Mouse (Mus musculus) midbrain, postnatal 0 days (tissue): ENCODE measurements around the gene Katna1. TPM values are rescaled to one million over a fixed set of nuclear protein-coding genes. Genes with fewer than 3 reads are reported as not detected.
A peak's percentile ranks its signal among the peaks of the same experiment; 100 is the strongest.
"Not testable (repeated sequence)": the region's sequence is repeated elsewhere in the genome, so short reads cannot be mapped to it uniquely, and the experiment has no call there.

Source experiments
- ATAC-seq: fragments of 200-750 bp; cut with Nextera tagmentation; 2 replicates; pipeline ENCODE4 v1.8.0; 2017; ENCODE audit warnings: moderate number of reproducible peaks, mild to moderate bottlenecking, moderate TSS enrichment, moderate library complexity; ENCODE audit not compliant: low FRiP score
- DNase-seq: peaks from one replicate; pipeline ENCODE4 v3.0.0-alpha.2; 2015; ENCODE audit warnings: low spot score
- H3K27ac ChIP-seq: fragments of 300-500 bp; sonication (generic); 2 replicates; pipeline ENCODE4 v1.5.1; 2014; ENCODE audit warnings: low read depth, mild to moderate bottlenecking, low read length, mixed read lengths
- H3K27me3 ChIP-seq: fragments of 300-500 bp; sonication (generic); 2 replicates; pipeline ENCODE4 v1.6.1; 2014; ENCODE audit warnings: low read length, control low read depth, mixed read lengths; ENCODE audit not compliant: insufficient read depth
- H3K36me3 ChIP-seq: fragments of 300-500 bp; sonication (generic); 2 replicates; pipeline ENCODE4 v1.6.1; 2014; ENCODE audit warnings: low read length, control low read depth, mixed read lengths; ENCODE audit not compliant: insufficient read depth
- H3K4me1 ChIP-seq: fragments of 300-500 bp; sonication (generic); 2 replicates; pipeline ENCODE4 v1.6.1; 2014; ENCODE audit warnings: mild to moderate bottlenecking, control low read depth, antibody characterized with exemption, low read length, mixed read lengths; ENCODE audit not compliant: insufficient read depth
- H3K4me2 ChIP-seq: fragments of 300-500 bp; sonication (generic); 2 replicates; pipeline ENCODE4 v1.6.1; 2014; ENCODE audit warnings: low read depth, mild to moderate bottlenecking, low read length, mixed read lengths; ENCODE audit not compliant: poor library complexity, severe bottlenecking
- H3K4me3 ChIP-seq: fragments of 300-500 bp; sonication (generic); 2 replicates; pipeline ENCODE4 v1.5.1; 2014; ENCODE audit warnings: low read depth, mild to moderate bottlenecking, low read length, moderate library complexity
- H3K9ac ChIP-seq: fragments of 300-500 bp; sonication (generic); replicated peaks from 2 replicates; pipeline ENCODE4 v1.6.1; 2014; ENCODE audit warnings: mild to moderate bottlenecking, low read length, moderate library complexity, mixed read lengths; ENCODE audit not compliant: poor library complexity, severe bottlenecking
- H3K9me3 ChIP-seq: fragments of 300-500 bp; sonication (generic); 2 replicates; pipeline ENCODE4 v1.6.1; 2016; ENCODE audit warnings: low read length, control low read depth
- CTCF ChIP-seq: IDR thresholded peaks from 2 replicates; pipeline ENCODE4 v1.5.1; 2016; ENCODE audit warnings: antibody characterized with exemption, mild to moderate bottlenecking
- WGBS: fragments of 180-500 bp; shearing (Covaris S2); extraction: QIAGEN DNeasy Blood & Tissue Kit; methylation state at CpG from one replicate; pipeline ENCODE4 v1.1.7; 2014; 5-methylcytosine and 5-hydroxymethylcytosine counted together
- polyA plus RNA-seq: library from polyadenylated mRNA; unstranded; fragments of >200 nt; fragmentation: Nextera tagmentation; extraction: Ambion mirVana; gene quantifications from 2 replicates; pipeline ENCODE4 v1.2.1, GENCODE M21; 2015
- total RNA-seq: library from RNA; depleted of rRNA; stranded (reverse); fragments of >200 nt; gene quantifications from 2 replicates; pipeline ENCODE4 v1.2.3, GENCODE M21; 2014

Katna1 gene
- total and polyA plus RNA-seq, 2 experiments from 2014 or later: 13.3 to 15.5 TPM

GRCm38 (mm10) chr10:7727011-7727410 is 1.2 kb downstream of the Katna1 start:
- WGBS: 27% methylated on average over 3 of the region's 3 CpGs
- ATAC-seq (no peak), DNase-seq (no peak)
- no peaks in the 10 kb centered on the region for H3K4me1 ChIP-seq
- no peak overlapping the region for H3K9ac ChIP-seq
- H3K27ac ChIP-seq: no peak overlapping the region
- no peaks in the 10 kb centered on the region for H3K36me3 ChIP-seq
- peak overlapping the region; percentile 83; the same call in 1 of the 2 replicates for H3K4me3 ChIP-seq
- no peaks in the 10 kb centered on the region for H3K9me3 ChIP-seq
- peak overlapping the region; percentile 67 for H3K4me2 ChIP-seq
- no peaks in the 10 kb centered on the region for H3K27me3 ChIP-seq
- no peak for TF ChIP-seq CTCF

GRCm38 (mm10) chr10:7731582-7731981 is 5.8 kb downstream of the Katna1 start:
- H3K9ac ChIP-seq: no peak overlapping the region
- no peak overlapping the region for H3K4me3 ChIP-seq
- no peak overlapping the region for H3K27ac ChIP-seq
- no peak for TF ChIP-seq CTCF
- H3K9me3 ChIP-seq: no peaks in the 10 kb centered on the region
- no peaks in the 10 kb centered on the region for H3K27me3 ChIP-seq
- no peak overlapping the region for H3K4me2 ChIP-seq
- H3K36me3 ChIP-seq: no peaks in the 10 kb centered on the region
- DNase-seq (no peak), ATAC-seq (no peak)
- no peaks in the 10 kb centered on the region for H3K4me1 ChIP-seq

GRCm38 (mm10) chr10:7737122-7737521 is 11.3 kb downstream of the Katna1 start:
- no peak for ATAC-seq
- H3K9me3 ChIP-seq: no peaks in the 10 kb centered on the region
- no peak overlapping the region for H3K4me3 ChIP-seq
- H3K9ac ChIP-seq: no peak overlapping the region
- no peaks in the 10 kb centered on the region for H3K4me1 ChIP-seq
- peak; percentile 30 for DNase-seq
- no peak overlapping the region for H3K4me2 ChIP-seq
- 0 out of 2 replicates have a peak, but pooled peaks cover 3% of the 10 kb centered on the region for H3K36me3 ChIP-seq
- H3K27me3 ChIP-seq: no peaks in the 10 kb centered on the region
- no peak overlapping the region for H3K27ac ChIP-seq
- no peak for TF ChIP-seq CTCF

GRCm38 (mm10) chr10:7737914-7738313 is 12.1 kb downstream of the Katna1 start:
- Histone ChIP-seq H3K9me3 (no peaks in the 10 kb centered on the region), H3K4me1 (no peaks in the 10 kb centered on the region), H3K9ac (no peak overlapping the region), H3K4me3 (no peak overlapping the region), H3K4me2 (no peak overlapping the region), H3K36me3 (peaks cover 6% of the 10 kb centered on the region; the same call in 1 of the 2 replicates), H3K27ac (no peak overlapping the region), H3K27me3 (no peaks in the 10 kb centered on the region)
- no peak for DNase-seq
- no peak for ATAC-seq
- no peak for TF ChIP-seq CTCF
- WGBS: 83% methylated on average over 3 of the region's 3 CpGs

- not testable (repeated sequence) for H3K4me2 ChIP-seq, H3K27me3 ChIP-seq, H3K4me1 ChIP-seq, DNase-seq, H3K9me3 ChIP-seq, H3K4me3 ChIP-seq, H3K9ac ChIP-seq, H3K27ac ChIP-seq, ATAC-seq
- H3K36me3 ChIP-seq: peaks cover 32% of the 10 kb centered on the region
- WGBS: 97% methylated on average over 6 of the region's 6 CpGs
Measured at GRCm38 (mm10) chr10:7745528-7745927, 19.7 kb downstream of the Katna1 start.

- Histone ChIP-seq H3K4me1 (no peaks in the 10 kb centered on the region), H3K9ac (no peak overlapping the region), H3K27me3 (no peaks in the 10 kb centered on the region), H3K4me3 (no peak overlapping the region), H3K36me3 (peaks cover 25% of the 10 kb centered on the region), H3K9me3 (no peaks in the 10 kb centered on the region), H3K27ac (no peak overlapping the region), H3K4me2 (no peak overlapping the region)
- WGBS: 93% methylated on average over 6 of the region's 6 CpGs
- DNase-seq (no peak), ATAC-seq (no peak)
- no peak for TF ChIP-seq CTCF
Measured at GRCm38 (mm10) chr10:7748752-7749151, 23.0 kb downstream of the Katna1 start.
